Mouse (Mus musculus): ENCODE measurements at regions not wholly inside any gene's neighbourhood (a gene's known extent, or its start where the extent isn't known, plus 50 kb on each side); places are given as distances from the start of the nearest gene placed in this dataset.

- TF ChIP-seq CTCF (IDR thresholded peaks at IDR 0.05; ENCODE audit: low read depth, low read length) (no peak), GATA1 (IDR thresholded peaks at IDR 0.05; ENCODE audit: borderline replicate concordance, low read length) (no peak), POLR2AphosphoS5 (IDR thresholded peaks at IDR 0.05; ENCODE audit: insufficient replicate concordance, low read depth, low read length) (no peak), TAL1 (conservative IDR thresholded peaks at IDR 0.05; ENCODE audit: low read depth, low read length) (peak; percentile 52)
Observed at GRCm38 (mm10) chrX:12312534-12312933, 152.4 kb upstream of the Bcor start.

Data from G1E (cell line).